Mouse (Mus musculus) heart, postnatal 0 days (tissue): Measurements from ENCODE around the gene Rapgef6. TPM values are rescaled to one million over a fixed set of nuclear protein-coding genes. Genes with fewer than 3 reads are reported as not detected.

Source experiments
- ATAC-seq: fragments of 200-750 bp; cut with Nextera tagmentation; 2 replicates; pipeline ENCODE4 v1.8.0; 2017; ENCODE audit warnings: low read depth, moderate number of reproducible peaks, moderate library complexity; ENCODE audit not compliant: insufficient read depth
- DNase-seq: peaks from one replicate; pipeline ENCODE4 v3.0.0-alpha.2; 2016; ENCODE audit warnings: low spot score
- H3K27ac ChIP-seq: fragments of 300-500 bp; sonication (generic); 2 replicates; pipeline ENCODE4 v1.5.1; 2014; ENCODE audit warnings: low read depth, mild to moderate bottlenecking
- H3K27me3 ChIP-seq: fragments of 300-500 bp; sonication (generic); 2 replicates; pipeline ENCODE4 v1.6.1; 2014; ENCODE audit warnings: low read length, mixed read lengths; ENCODE audit not compliant: control insufficient read depth, insufficient read depth
- H3K36me3 ChIP-seq: fragments of 300-500 bp; sonication (generic); replicated peaks from 2 replicates; pipeline ENCODE4 v1.6.1; 2014; ENCODE audit warnings: low read length, mixed read lengths; ENCODE audit not compliant: control insufficient read depth, insufficient read depth
- H3K4me1 ChIP-seq: fragments of 300-500 bp; sonication (generic); 2 replicates; pipeline ENCODE4 v1.6.1; 2014; ENCODE audit warnings: antibody characterized with exemption; ENCODE audit not compliant: control insufficient read depth, insufficient read depth
- H3K4me2 ChIP-seq: fragments of 300-500 bp; sonication (generic); 2 replicates; pipeline ENCODE4 v1.6.1; 2014; ENCODE audit warnings: low read depth, mild to moderate bottlenecking, low read length, moderate library complexity
- H3K4me3 ChIP-seq: fragments of 300-500 bp; sonication (generic); 2 replicates; pipeline ENCODE4 v1.5.1; 2014; ENCODE audit warnings: low read depth, low read length
- H3K9ac ChIP-seq: fragments of 300-500 bp; sonication (generic); replicated peaks from 2 replicates; pipeline ENCODE4 v1.6.1; 2014; ENCODE audit warnings: low read depth, low read length, mixed read lengths
- H3K9me3 ChIP-seq: fragments of 300-500 bp; sonication (generic); replicated peaks from 2 replicates; pipeline ENCODE4 v1.6.1; 2016; ENCODE audit warnings: low read length; ENCODE audit not compliant: control insufficient read depth
- CTCF ChIP-seq: IDR thresholded peaks from 2 replicates; pipeline ENCODE4 v1.5.1; 2016; ENCODE audit warnings: antibody characterized with exemption, control low read depth, low read depth
- EP300 ChIP-seq: IDR thresholded peaks from 2 replicates; pipeline ENCODE4 v1.6.1; 2016; ENCODE audit warnings: antibody characterized with exemption, low read depth
- WGBS: fragments of 180-500 bp; shearing (Covaris S2); extraction: QIAGEN DNeasy Blood & Tissue Kit; methylation state at CpG from one replicate; pipeline ENCODE4 v1.1.7; 2014; 5-methylcytosine and 5-hydroxymethylcytosine counted together
- polyA plus RNA-seq: library from polyadenylated mRNA; unstranded; fragments of >200 nt; fragmentation: Nextera tagmentation; extraction: Ambion mirVana; gene quantifications from 2 replicates; pipeline ENCODE4 v1.2.1, GENCODE M21; 2015
- total RNA-seq: library from RNA; depleted of rRNA; stranded (reverse); fragments of >200 nt; gene quantifications from 2 replicates; pipeline ENCODE4 v1.2.3, GENCODE M21; 2014; ENCODE audit warnings: low replicate concordance

The Rapgef6 gene
- total and polyA plus RNA-seq, 2 experiments from 2014 or later, result 17.0 to 18.1 TPM

DNA sequence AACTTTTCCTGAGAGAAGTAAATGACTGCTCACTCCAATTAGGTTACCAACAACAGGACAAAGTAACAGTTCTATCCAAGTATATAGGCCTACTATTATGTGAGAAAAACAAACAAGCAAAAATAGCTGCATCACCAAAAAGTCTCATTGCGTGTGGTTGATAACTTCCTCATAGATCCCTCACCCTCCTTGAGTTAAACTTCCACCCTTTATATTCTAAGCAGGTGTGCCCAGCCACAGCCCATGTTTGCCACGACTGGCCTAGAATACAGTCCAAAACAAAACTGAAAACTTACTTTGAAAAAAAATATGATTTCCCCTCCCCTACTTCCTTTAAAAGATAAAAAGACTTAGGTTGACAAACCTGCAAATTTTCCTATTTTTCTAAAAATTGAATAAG is 5.4 kb downstream of the Rapgef6 start:
- Histone ChIP-seq H3K4me1 (peaks cover 54% of the 10 kb centered on the region), H3K27ac (no peak overlapping the region), H3K9me3 (no peaks in the 10 kb centered on the region), H3K36me3 (no peaks in the 10 kb centered on the region), H3K4me3 (no peak overlapping the region), H3K9ac (no peak overlapping the region), H3K27me3 (no peaks in the 10 kb centered on the region), H3K4me2 (no peak overlapping the region)
- no peak for ATAC-seq
- DNase-seq, result no peak
- no peak for TF ChIP-seq EP300
- no peak for TF ChIP-seq CTCF
- 70% methylated on average over 2 of the region's 2 CpGs for WGBS

DNA sequence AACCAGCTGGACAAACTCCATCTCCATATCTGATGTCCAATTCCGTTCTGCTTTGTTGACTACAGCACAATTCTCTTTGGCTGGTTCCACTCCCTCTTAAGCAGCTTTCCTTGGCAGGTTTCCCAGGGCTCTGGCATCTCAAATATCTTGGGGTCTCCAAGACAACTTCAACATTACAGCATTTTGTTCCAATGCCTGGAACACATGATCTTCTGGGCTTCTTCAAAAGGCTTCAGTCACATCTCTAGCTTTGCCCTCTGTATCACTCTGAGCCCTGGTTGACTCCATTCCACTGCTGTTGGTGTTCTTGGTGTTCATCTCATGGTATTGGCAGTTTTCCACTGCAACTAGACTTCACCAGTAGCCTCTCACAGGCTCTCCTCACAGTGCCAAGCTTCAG is 7.7 kb downstream of the Rapgef6 start:
- DNase-seq (peak; percentile 80), ATAC-seq (peak; percentile 74)
- Histone ChIP-seq H3K4me1 (peaks cover 40% of the 10 kb centered on the region), H3K27ac (peak overlapping the region; percentile 86), H3K27me3 (no peaks in the 10 kb centered on the region), H3K4me3 (no peak overlapping the region), H3K9me3 (no peaks in the 10 kb centered on the region), H3K9ac (no peak overlapping the region), H3K36me3 (no peaks in the 10 kb centered on the region), H3K4me2 (no peak overlapping the region)
- no peak for TF ChIP-seq EP300
- TF ChIP-seq CTCF, result no peak
- WGBS, result 11% methylated on average over 1 of the region's 1 CpGs

DNA sequence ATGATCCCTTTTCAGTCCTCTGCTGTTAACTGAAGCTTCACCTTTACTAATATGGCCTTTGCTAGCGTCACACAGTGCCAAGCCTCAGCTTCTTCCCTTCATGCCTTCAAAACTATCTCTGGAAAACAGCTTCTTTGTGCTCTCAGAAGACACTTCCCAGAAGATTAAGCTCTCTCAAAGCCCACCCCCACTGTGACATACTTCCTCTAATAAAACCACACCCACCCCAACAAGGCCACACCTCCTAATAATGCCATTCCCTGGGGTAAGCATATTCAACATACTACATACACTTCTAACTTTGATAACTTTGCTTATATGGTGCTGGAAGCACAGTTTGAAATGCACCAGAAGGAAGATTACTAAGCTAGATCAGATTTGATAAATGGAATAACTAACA is 8.3 kb downstream of the Rapgef6 start:
- 67% methylated on average over 1 of the region's 1 CpGs for WGBS
- no peak overlapping the region for H3K4me2 ChIP-seq
- no peaks in the 10 kb centered on the region for H3K27me3 ChIP-seq
- TF ChIP-seq CTCF, result no peak
- TF ChIP-seq EP300, result no peak
- H3K4me3 ChIP-seq, result no peak overlapping the region
- no peak overlapping the region for H3K9ac ChIP-seq
- H3K27ac ChIP-seq, result peak overlapping the region; percentile 86
- DNase-seq (no peak), ATAC-seq (peak; percentile 51; the same call in 1 of the 2 replicates)
- H3K4me1 ChIP-seq, result peaks cover 37% of the 10 kb centered on the region
- H3K36me3 ChIP-seq, result no peaks in the 10 kb centered on the region
- no peaks in the 10 kb centered on the region for H3K9me3 ChIP-seq

DNA sequence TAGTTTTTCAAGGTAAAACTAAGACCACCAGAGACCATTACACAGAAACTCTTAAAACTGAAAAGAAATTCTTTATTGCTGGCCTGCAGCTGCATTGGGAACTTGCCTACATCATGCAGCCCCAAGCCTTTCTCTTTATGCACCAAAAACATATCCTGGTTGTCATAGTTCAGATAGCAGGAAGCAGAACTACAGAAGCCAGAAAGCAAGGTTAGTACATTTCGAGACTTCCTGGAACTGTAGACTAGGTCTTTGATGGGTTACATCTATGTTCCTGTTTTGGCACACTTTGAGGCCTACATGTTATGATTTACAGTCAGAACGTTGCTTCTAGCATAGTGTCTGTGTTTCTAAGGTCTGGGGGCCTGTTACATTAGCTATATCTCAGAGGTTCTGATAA is 11.2 kb downstream of the Rapgef6 start:
- H3K27me3 ChIP-seq, result no peaks in the 10 kb centered on the region
- TF ChIP-seq EP300 (no peak), CTCF (no peak)
- no peaks in the 10 kb centered on the region for H3K9me3 ChIP-seq
- no peaks in the 10 kb centered on the region for H3K36me3 ChIP-seq
- DNase-seq (no peak), ATAC-seq (no peak)
- no peak overlapping the region for H3K9ac ChIP-seq
- H3K4me2 ChIP-seq, result no peak overlapping the region
- WGBS, result 65% methylated on average over 2 of the region's 2 CpGs
- peaks cover 24% of the 10 kb centered on the region for H3K4me1 ChIP-seq
- H3K4me3 ChIP-seq, result no peak overlapping the region
- H3K27ac ChIP-seq, result no peak overlapping the region

DNA sequence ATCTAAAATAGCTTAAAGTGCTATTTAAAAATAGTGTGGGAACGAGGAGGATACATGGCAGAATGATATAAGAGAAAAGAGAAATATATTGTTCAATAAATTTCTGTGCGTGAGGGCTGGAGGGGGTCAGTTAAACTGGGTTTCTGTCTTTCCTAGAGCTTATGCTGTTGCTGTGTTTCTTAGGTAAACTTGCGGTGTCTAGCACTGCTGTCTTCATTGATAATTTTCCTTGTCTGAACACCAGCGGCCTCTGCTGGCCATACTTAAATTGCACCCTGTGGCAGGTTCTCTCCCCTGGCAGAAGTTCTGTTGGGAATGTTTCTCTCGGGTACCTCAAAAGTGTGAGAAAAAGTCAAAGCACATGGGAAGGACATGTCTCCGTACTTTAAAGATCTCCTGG is 12.2 kb downstream of the Rapgef6 start:
- peaks cover 16% of the 10 kb centered on the region for H3K4me1 ChIP-seq
- WGBS, result 46% methylated on average over 6 of the region's 6 CpGs
- TF ChIP-seq CTCF (peak; percentile 85), EP300 (no peak)

DNA sequence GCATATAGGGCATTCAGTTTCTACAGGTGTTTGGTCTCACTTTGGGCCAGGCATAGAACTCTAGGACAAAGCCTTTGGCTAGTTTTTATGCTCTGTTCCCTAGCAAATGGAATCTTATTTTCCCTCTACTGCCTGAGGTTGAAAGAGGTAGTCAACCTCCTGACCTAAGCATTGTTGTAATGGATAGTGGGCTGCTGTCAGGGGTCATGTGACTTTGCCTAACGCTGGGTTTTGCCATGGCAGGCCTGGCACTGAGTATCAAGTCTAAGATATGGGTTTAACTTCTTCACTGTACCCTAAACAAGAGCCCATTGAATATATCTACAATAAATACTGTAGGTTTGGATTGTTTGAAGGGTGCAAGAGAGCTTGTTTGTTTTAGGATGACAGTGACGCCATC is 16.4 kb downstream of the Rapgef6 start:
- Histone ChIP-seq H3K9ac (no peak overlapping the region), H3K36me3 (no peaks in the 10 kb centered on the region), H3K9me3 (no peaks in the 10 kb centered on the region), H3K27ac (no peak overlapping the region), H3K4me3 (no peak overlapping the region), H3K27me3 (no peaks in the 10 kb centered on the region), H3K4me1 (0 out of 2 replicates have a peak, but pooled peaks cover 4% of the 10 kb centered on the region), H3K4me2 (no peak overlapping the region)
- DNase-seq (no peak), ATAC-seq (no peak)
- 66% methylated on average over 2 of the region's 2 CpGs for WGBS
- TF ChIP-seq CTCF, result no peak
- no peak for TF ChIP-seq EP300

More for the DNA sequence above, 12.2 kb downstream of the Rapgef6 start:
- Histone ChIP-seq H3K4me2 (no peak overlapping the region), H3K4me3 (no peak overlapping the region), H3K27me3 (no peaks in the 10 kb centered on the region), H3K36me3 (no peaks in the 10 kb centered on the region), H3K27ac (no peak overlapping the region), H3K9me3 (no peaks in the 10 kb centered on the region), H3K9ac (no peak overlapping the region)
- ATAC-seq, result no peak
- peak; percentile 50 for DNase-seq
